Mouse (Mus musculus) stomach, embryonic 15.5 days (tissue): ENCODE results near the gene Mrrf. TPM values are rescaled to one million over a fixed set of nuclear protein-coding genes. Genes with fewer than 3 reads are reported as not detected.
"Not testable (repeated sequence)": the region's sequence is repeated elsewhere in the genome, so short reads cannot be mapped to it uniquely, and the experiment has no call there.

Source experiments
- ATAC-seq: fragments of 200-750 bp; cut with Nextera tagmentation; 2 replicates; pipeline ENCODE4 v1.8.0; 2017; ENCODE audit warnings: low read depth, moderate number of reproducible peaks, moderate TSS enrichment; ENCODE audit not compliant: insufficient read depth, low FRiP score
- H3K27ac ChIP-seq: fragments of 300-500 bp; sonication (generic); 2 replicates; pipeline ENCODE4 v1.5.1; 2015; ENCODE audit warnings: mild to moderate bottlenecking, inconsistent platforms
- H3K27me3 ChIP-seq: fragments of 300-500 bp; sonication (generic); replicated peaks from 2 replicates; pipeline ENCODE4 v1.6.1; 2015; ENCODE audit warnings: inconsistent platforms
- H3K36me3 ChIP-seq: fragments of 300-500 bp; sonication (generic); 2 replicates; pipeline ENCODE4 v1.6.1; 2015; ENCODE audit warnings: inconsistent platforms
- H3K4me1 ChIP-seq: fragments of 300-500 bp; sonication (generic); 2 replicates; pipeline ENCODE4 v1.6.1; 2015; ENCODE audit warnings: inconsistent platforms
- H3K4me2 ChIP-seq: fragments of 300-500 bp; sonication (generic); 2 replicates; pipeline ENCODE4 v1.6.1; 2015; ENCODE audit warnings: mild to moderate bottlenecking, inconsistent platforms
- H3K4me3 ChIP-seq: fragments of 300-500 bp; sonication (generic); replicated peaks from 2 replicates; pipeline ENCODE4 v1.5.1; 2015; ENCODE audit warnings: inconsistent platforms
- H3K9ac ChIP-seq: fragments of 300-500 bp; sonication (generic); 2 replicates; pipeline ENCODE4 v1.6.1; 2015; ENCODE audit warnings: inconsistent platforms
- H3K9me3 ChIP-seq: fragments of 300-500 bp; sonication (generic); 2 replicates; pipeline ENCODE4 v1.6.1; 2016; ENCODE audit warnings: inconsistent platforms
- whole genome bisulfite sequencing: fragments of 180-500 bp; shearing (Covaris S2); methylation state at CpG from one replicate; pipeline ENCODE4 v1.1.7; 2015; 5-methylcytosine and 5-hydroxymethylcytosine counted together
- polyA plus RNA-seq: library from polyadenylated mRNA; unstranded; fragments of >200 nt; fragmentation: Nextera tagmentation; extraction: Ambion mirVana; gene quantifications from 2 replicates; pipeline ENCODE4 v1.2.1, GENCODE M21; 2015

The Mrrf gene
- polyA plus RNA-seq, 1 experiment from 2014 or later = 27.4 TPM

DNA sequence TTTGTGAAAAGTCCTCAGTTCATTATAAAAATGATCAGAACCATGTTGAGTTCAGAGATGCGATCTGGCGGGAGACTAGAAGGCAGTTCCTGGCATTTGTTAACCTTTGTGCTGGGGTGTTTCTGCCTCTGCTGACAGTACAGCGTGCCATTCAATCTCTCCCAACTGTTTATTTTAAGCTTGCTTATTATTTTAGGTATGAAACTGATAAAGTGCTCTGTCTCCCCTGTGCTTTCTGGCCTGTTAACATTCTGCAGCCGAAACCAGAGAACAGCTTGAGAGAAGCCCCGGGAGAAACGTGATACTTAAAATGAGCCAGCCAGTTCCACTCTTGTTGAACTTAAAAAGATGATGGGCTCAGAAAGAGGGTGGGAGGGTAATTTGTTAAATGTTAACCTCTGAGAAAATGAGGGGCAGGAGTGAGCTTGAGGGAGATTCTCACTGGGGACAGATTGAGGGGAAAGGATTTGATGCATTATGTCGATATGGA is 12.7 kb downstream of the Mrrf start:
- H3K27me3 ChIP-seq = no peaks in the 10 kb centered on the region
- no peak overlapping the region for H3K4me2 ChIP-seq
- H3K9me3 ChIP-seq = no peaks in the 10 kb centered on the region
- no peak overlapping the region for H3K27ac ChIP-seq
- H3K9ac ChIP-seq = no peak overlapping the region
- no peak overlapping the region for H3K4me3 ChIP-seq
- H3K4me1 ChIP-seq = no peaks in the 10 kb centered on the region
- H3K36me3 ChIP-seq = no peaks in the 10 kb centered on the region
- WGBS = 59% methylated on average over 7 of the region's 7 CpGs
- ATAC-seq = no peak

DNA sequence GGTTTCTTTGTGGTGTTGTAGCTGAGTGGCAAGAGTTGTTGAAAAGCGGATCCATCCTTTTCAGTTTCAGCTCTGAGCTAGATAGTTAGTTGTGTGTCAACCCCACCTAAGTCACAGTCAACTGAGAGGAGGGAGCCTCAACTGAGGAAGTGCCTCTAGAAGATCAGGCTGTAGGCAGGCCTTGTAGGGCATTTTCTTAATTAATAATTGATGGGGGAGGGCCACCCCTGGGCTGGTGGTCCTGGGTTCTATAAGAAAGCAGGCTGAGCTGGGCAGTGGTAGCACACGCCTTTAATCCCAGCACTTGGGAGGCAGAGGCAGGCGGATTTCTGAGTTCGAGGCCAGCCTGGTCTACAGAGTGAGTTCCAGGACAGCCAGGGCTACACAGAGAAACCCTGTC is 16.2 kb downstream of the Mrrf start:
- H3K27me3 ChIP-seq, H3K4me2 ChIP-seq, H3K36me3 ChIP-seq, H3K9me3 ChIP-seq, H3K4me3 ChIP-seq, H3K9ac ChIP-seq, H3K4me1 ChIP-seq, ATAC-seq, H3K27ac ChIP-seq: not testable (repeated sequence)
- WGBS = 96% methylated on average over 4 of the region's 4 CpGs

DNA sequence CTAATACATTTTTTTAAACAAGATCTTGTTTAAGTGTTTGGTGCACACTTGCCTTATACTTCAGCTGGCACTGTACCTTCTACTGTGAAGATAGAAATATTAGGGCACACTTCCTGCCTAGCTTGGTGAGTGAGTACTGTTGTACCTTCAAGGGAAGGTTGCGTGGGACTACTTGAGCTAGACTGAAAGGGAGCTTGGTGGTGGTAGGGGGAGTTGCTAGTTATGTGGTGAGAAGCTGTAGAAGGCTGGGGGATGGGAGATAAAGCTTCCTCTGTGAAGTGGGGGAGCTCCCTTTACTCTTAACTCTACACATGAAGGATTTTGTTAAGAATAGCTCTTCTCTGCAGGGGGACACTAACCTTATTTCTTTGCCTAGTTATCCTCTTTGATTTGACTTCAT is 21.3 kb downstream of the Mrrf start:
- Histone ChIP-seq H3K4me3 (no peak overlapping the region), H3K27ac (no peak overlapping the region), H3K27me3 (no peaks in the 10 kb centered on the region), H3K4me2 (no peak overlapping the region), H3K4me1 (0 out of 2 replicates have a peak, but pooled peaks cover 5% of the 10 kb centered on the region), H3K9me3 (no peaks in the 10 kb centered on the region), H3K9ac (no peak overlapping the region), H3K36me3 (no peaks in the 10 kb centered on the region; the same call in 1 of the 2 replicates)
- WGBS = 89% methylated on average over 1 of the region's 1 CpGs
- ATAC-seq = no peak

DNA sequence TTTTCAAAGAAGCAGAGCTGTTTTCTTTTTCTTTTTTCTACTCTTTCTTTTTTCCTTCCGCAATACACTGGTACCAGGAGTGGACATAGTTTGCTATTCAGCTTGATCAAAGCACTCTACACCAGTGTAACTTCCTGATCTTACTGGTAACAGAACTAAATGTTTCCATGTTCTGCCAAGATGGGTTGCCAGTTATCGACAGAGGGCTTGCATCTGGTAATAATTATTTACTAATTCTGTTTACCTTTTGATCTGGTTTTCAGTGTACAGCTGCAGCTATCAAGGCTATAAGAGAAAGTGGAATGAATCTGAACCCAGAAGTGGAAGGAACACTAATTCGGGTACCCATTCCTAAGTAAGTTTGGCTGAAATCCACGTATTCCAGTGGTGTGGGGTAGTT is 23.1 kb downstream of the Mrrf start:
- 83% methylated on average over 4 of the region's 4 CpGs for WGBS
- ATAC-seq = no peak
- Histone ChIP-seq H3K4me1 (0 out of 2 replicates have a peak, but pooled peaks cover 5% of the 10 kb centered on the region), H3K36me3 (no peaks in the 10 kb centered on the region; the same call in 1 of the 2 replicates), H3K9me3 (no peaks in the 10 kb centered on the region), H3K4me2 (no peak overlapping the region), H3K27me3 (no peaks in the 10 kb centered on the region), H3K27ac (no peak overlapping the region), H3K9ac (no peak overlapping the region), H3K4me3 (no peak overlapping the region)

DNA sequence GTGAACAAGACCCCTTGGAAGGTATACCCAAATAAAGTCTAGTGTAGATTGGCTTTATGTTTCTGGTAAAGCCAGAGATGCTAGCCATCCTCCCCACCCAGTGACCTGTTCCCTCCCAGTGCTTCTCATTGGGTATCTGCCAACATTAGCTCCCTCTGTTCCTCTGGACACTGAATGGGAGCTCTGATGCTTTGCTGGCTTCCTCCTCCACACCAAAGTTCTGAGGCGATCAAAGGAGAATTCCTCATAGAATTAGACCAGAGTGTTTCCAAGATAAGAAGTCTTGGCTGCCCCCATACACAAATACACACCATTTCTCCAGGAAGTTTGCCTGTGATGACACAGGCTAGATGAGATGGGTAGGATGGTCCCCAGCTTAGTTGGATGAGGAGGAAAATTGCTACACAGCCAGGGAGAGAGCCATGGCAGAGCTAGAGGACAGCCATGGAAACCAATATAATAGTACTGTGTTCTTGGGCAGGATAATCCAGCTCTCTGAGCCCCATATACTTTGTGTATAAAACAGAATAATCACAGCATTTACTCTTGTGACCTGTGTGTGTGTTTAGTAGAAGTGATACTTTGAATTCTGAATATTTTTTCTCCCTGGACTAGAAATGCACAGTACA is 31.9 kb downstream of the Mrrf start:
- no peak for ATAC-seq
- WGBS = 75% methylated on average over 1 of the region's 1 CpGs

GRCm38 (mm10) chr2:36169176-36169575 is 33.0 kb downstream of the Mrrf start:
- Histone ChIP-seq H3K27ac (no peak overlapping the region), H3K4me3 (no peak overlapping the region), H3K4me2 (no peak overlapping the region), H3K9me3 (no peaks in the 10 kb centered on the region), H3K27me3 (no peaks in the 10 kb centered on the region), H3K36me3 (no peaks in the 10 kb centered on the region), H3K4me1 (no peaks in the 10 kb centered on the region), H3K9ac (no peak overlapping the region)
- whole genome bisulfite sequencing = 72% methylated on average over 4 of the region's 4 CpGs
- ATAC-seq = no peak

More for the DNA sequence above, 31.9 kb downstream of the Mrrf start:
- no peak overlapping the region for H3K4me2 ChIP-seq
- H3K4me1 ChIP-seq = no peaks in the 10 kb centered on the region
- H3K27ac ChIP-seq = no peak overlapping the region
- no peaks in the 10 kb centered on the region for H3K36me3 ChIP-seq
- no peak overlapping the region for H3K4me3 ChIP-seq
- no peak overlapping the region for H3K9ac ChIP-seq
- no peaks in the 10 kb centered on the region for H3K27me3 ChIP-seq
- no peaks in the 10 kb centered on the region for H3K9me3 ChIP-seq

DNA sequence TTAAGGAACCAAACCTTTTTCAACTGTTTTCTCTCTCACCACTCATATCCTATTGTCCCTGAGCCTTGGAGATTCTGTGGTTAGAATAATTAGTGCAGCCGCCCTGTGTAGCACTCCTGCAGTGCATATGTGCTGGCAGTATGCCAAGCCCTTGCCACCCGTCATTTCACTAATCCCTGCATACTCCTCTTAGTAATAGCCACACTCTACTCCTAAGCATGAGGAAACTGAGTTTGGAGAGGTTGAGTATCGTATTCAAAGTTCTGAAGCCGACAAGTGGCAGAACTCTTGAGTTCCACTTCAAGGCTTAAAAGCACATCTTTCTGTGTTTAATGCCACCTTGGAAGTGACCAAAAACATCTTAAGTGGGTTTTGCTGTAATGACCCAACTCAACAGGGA is 35.9 kb downstream of the Mrrf start:
- H3K4me3 ChIP-seq = no peak overlapping the region
- WGBS = 57% methylated on average over 4 of the region's 4 CpGs
- H3K9me3 ChIP-seq = no peaks in the 10 kb centered on the region
- 0 out of 2 replicates have a peak, but pooled peaks have one; percentile 43 for ATAC-seq
- H3K27me3 ChIP-seq = no peaks in the 10 kb centered on the region
- no peak overlapping the region for H3K9ac ChIP-seq
- H3K4me2 ChIP-seq = no peak overlapping the region
- H3K4me1 ChIP-seq = no peaks in the 10 kb centered on the region
- H3K36me3 ChIP-seq = no peaks in the 10 kb centered on the region
- 0 out of 2 replicates have a peak overlapping the region, but pooled peaks have one; percentile 11 for H3K27ac ChIP-seq

DNA sequence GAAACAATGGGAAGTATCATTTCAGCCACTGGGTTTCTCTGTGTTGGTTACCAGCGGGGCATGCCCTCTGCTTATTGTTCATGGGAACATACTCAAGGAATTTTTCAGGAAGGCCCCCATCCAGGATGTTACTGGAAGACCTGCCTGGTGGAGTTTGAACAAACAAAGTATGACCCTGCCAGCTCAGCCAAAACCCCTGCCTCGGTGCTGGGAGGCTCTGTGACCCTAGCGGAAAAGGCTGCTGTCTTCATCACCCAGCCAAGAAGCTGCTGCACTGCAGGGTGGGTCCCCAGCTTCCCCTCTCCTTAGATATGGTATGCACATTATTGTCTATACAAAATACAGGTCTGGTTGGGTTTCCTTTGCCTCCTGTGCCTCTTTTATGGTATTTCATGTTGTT is 36.4 kb downstream of the Mrrf start:
- no peaks in the 10 kb centered on the region for H3K27me3 ChIP-seq
- no peak overlapping the region for H3K27ac ChIP-seq
- ATAC-seq = no peak
- no peak overlapping the region for H3K9ac ChIP-seq
- H3K4me2 ChIP-seq = no peak overlapping the region
- no peaks in the 10 kb centered on the region for H3K4me1 ChIP-seq
- H3K9me3 ChIP-seq = no peaks in the 10 kb centered on the region
- WGBS = 75% methylated on average over 3 of the region's 3 CpGs
- H3K36me3 ChIP-seq = no peaks in the 10 kb centered on the region
- no peak overlapping the region for H3K4me3 ChIP-seq

DNA sequence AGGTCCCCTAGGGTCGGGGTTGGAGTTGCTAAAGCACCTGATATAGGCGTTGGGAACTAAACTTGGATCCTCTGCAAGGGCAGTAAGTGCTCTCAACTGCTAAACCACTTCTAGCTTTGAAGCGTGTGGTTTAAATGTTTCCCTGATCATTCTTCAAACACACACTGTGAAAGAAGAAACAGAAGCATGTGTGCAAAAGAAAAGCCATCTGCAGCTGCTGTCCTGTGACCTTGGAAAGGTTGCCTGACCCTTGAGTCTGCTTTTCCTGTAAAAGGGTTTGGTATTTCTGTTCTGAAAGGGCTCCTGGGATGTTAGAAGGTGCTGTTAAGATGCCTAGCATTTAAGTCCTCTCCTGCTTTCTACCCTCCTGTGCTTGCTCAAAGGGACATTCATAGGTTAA is 43.3 kb downstream of the Mrrf start:
- H3K36me3 ChIP-seq = no peaks in the 10 kb centered on the region
- 67% methylated on average over 3 of the region's 3 CpGs for WGBS

DNA sequence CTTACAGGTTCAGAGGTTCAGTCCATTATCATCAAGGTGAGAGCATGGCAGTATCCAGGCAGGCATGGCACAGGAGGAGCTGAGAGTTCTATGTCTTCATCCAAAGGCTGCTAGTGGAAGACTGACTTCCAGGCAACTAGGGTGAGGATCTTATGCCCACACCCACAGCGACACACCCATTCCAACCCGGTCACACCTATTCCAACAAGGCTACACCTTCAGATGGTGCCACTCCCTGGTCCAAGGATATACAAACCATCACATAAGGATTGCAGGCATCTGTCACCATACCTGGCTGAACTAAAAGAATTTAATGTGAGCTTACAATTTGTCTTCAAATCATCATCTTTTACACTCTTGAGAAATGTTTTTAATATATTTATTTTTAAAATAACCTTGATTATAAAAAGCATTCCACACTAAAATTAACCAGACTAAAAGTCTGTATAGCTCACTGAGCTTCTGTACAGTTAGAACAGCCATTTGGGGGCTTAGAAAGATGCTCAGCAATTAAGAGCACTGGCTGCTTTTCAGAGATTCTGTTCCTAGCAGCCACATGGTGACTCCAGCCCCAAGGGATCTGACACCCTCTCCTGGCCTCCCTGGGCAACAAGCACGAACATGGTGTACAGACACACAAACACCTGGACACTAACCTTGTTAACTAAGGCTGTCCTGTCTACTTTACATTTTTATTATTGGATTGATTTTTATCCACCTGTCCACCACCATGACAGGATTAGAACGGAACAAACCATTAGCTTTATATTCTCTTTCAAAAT is 45.6 kb downstream of the Mrrf start:
- H3K36me3 ChIP-seq, H3K4me2 ChIP-seq, H3K9me3 ChIP-seq, H3K27me3 ChIP-seq, H3K4me1 ChIP-seq, H3K4me3 ChIP-seq, ATAC-seq, H3K9ac ChIP-seq, H3K27ac ChIP-seq: not testable (repeated sequence)
- 84% methylated on average over 4 of the region's 4 CpGs for WGBS

More for the DNA sequence above, 43.3 kb downstream of the Mrrf start:
- ATAC-seq = no peak
- no peak overlapping the region for H3K9ac ChIP-seq
- no peaks in the 10 kb centered on the region for H3K4me1 ChIP-seq
- no peaks in the 10 kb centered on the region for H3K27me3 ChIP-seq
- H3K9me3 ChIP-seq = no peaks in the 10 kb centered on the region
- no peak overlapping the region for H3K27ac ChIP-seq
- H3K4me2 ChIP-seq = no peak overlapping the region
- H3K4me3 ChIP-seq = no peak overlapping the region

- 0 out of 2 replicates have a peak, but pooled peaks have one; percentile 31 for ATAC-seq
Measured at GRCm38 (mm10) chr2:36183278-36183677, 47.1 kb downstream of the Mrrf start.

GRCm38 (mm10) chr2:36184192-36184591 is 48.0 kb downstream of the Mrrf start:
- H3K27ac ChIP-seq = peak overlapping the region; percentile 83
- ATAC-seq = peak; percentile 75; the same call in 1 of the 2 replicates
- WGBS = 73% methylated on average over 2 of the region's 2 CpGs

More at GRCm38 (mm10) chr2:36183278-36183677, 47.1 kb downstream of the Mrrf start:
- Histone ChIP-seq H3K4me3 (no peak overlapping the region), H3K27ac (peak overlapping the region; percentile 63; the same call in 1 of the 2 replicates), H3K4me2 (no peak overlapping the region), H3K9me3 (no peaks in the 10 kb centered on the region), H3K9ac (no peak overlapping the region), H3K36me3 (no peaks in the 10 kb centered on the region), H3K4me1 (no peaks in the 10 kb centered on the region), H3K27me3 (no peaks in the 10 kb centered on the region)
- WGBS = 44% methylated on average over 2 of the region's 2 CpGs

More at GRCm38 (mm10) chr2:36184192-36184591, 48.0 kb downstream of the Mrrf start:
- H3K4me1 ChIP-seq = no peaks in the 10 kb centered on the region
- no peaks in the 10 kb centered on the region for H3K36me3 ChIP-seq
- no peaks in the 10 kb centered on the region for H3K9me3 ChIP-seq
- H3K4me2 ChIP-seq = no peak overlapping the region
- no peak overlapping the region for H3K9ac ChIP-seq
- no peak overlapping the region for H3K4me3 ChIP-seq
- no peaks in the 10 kb centered on the region for H3K27me3 ChIP-seq
